Mouse (Mus musculus): ENCODE data around the gene Gm17349.

DNA sequence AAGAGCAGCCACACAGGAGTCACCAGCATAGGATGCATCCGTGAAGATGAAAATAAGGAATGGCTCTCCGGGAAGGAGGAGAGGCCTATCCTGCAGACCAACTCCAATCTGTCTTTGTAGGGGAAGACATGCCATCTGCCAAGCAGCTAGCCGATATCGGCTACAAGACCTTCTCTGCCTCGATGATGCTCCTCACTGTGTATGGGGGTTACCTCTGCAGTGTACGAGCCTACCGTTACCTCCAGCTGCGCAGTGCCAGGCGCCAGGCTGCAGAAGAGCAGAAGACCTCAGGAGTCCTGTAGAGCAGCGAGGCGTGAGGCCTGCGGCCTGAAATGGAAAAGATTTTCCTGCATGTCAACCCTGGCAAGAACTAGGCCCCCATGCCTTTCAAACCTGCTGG, 22.2 kb upstream of the Gm17349 start:
- no peak for TF ChIP-seq POLR2A (IDR thresholded peaks at IDR 0.05; ENCODE audit: control insufficient read depth, low read depth, low read length)
- TF ChIP-seq CTCF (IDR thresholded peaks at IDR 0.05; ENCODE audit: control insufficient read depth, insufficient read depth, insufficient replicate concordance, low read depth, low read length): no peak

Data from testis, adult 2 months (tissue).